Mouse (Mus musculus) yolk sac, embryonic 10.5 days (tissue): ENCODE measurements around the gene Fam57a.

Experiments
- DNase-seq: peaks from one replicate; pipeline ENCODE4 v3.0.0-alpha.2; 2017; ENCODE audit warnings: low spot score

Fam57a gene

DNA sequence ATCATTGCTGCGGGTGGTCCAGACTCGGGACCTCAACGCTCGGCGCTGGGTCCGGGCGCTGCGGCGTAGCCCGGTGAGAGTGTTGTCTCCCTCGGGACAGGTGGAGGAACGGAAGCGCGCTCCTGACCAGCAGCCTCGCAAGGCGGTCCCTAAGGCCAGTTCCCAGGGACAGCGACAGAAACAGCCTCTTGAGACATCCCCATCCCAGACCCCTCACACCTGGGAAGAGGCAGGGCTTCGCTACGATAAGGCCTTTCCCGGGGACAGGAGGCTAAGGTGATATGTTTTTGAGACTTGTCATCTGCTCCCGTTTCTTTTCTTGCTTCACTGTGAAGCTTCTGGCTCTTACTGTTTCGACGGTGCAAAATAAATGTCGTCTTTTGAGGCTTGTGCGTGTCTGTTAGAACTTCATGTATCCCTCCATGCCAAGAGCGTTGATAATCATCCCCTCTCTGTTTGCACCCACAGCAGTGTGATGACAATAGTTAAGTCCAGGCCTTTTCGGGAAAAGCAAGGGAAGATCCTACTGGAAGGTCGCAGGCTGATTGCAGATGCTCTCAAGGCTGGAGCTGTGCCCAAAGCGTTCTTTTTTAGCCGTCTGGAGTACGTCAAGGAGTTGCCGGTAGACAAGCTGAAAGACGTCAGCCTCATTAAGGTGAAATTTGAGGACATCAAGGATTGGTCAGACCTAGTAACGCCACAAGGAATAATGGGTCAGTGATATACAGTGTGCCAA, 64.5 kb downstream of the Fam57a start:
- DNase-seq, result no peak

DNA sequence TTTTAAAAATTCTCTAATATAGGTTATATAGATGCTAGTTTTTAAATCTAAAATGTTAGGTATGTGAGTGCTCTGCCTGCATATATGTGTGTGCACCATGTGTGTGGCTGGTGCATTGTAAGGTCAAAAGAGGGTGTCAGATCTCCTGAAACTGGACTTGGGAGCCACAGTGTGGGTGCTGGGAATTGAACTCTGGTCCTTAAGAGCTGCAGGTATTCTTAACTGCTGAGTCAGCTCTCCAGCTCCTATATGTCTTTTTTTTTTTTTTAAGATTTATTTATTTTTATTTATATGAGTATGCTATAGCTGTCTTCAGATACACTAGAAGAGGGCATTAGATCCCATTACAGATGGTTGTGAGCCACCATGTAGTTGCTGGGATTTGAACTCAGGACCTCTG, 67.0 kb downstream of the Fam57a start:
- DNase-seq, result no peak

DNA sequence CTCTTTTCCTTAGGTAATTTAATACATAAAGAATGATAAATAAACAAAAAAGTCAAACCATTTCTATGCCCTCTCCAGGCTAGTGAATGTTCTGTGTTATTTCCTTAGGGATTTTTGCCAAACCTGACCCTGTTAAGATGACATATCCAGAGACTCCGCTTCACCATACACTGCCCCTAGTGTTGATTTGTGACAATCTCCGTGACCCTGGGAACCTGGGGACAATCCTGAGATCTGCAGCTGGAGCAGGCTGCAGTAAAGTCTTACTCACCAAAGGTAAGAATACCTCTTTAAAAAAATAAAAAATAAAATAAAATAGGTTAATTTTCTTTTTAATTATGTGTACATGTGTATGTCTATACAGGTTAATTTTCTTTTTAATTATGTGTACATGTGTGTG, 67.8 kb downstream of the Fam57a start:
- DNase-seq, result no peak

DNA sequence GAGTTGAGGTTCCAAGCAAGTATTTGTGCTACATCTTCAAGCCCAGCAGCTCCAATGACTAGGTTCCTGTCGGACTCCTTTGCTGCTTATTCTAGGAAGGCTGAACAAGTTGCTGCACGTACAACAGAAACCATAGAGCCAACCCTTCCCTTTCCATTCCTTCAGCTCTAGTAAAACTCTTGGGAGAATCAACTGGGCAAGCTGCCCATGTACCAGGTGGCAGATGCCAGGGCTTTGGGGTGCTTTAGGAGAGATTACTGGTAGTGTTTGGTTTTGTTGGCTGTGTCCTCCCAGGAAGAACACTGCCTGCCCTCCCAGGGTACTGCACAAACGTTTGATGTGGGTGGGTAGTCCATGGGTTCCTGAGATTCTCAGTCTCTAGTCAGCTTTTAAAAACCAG, 72.6 kb downstream of the Fam57a start:
- DNase-seq, result no peak

DNA sequence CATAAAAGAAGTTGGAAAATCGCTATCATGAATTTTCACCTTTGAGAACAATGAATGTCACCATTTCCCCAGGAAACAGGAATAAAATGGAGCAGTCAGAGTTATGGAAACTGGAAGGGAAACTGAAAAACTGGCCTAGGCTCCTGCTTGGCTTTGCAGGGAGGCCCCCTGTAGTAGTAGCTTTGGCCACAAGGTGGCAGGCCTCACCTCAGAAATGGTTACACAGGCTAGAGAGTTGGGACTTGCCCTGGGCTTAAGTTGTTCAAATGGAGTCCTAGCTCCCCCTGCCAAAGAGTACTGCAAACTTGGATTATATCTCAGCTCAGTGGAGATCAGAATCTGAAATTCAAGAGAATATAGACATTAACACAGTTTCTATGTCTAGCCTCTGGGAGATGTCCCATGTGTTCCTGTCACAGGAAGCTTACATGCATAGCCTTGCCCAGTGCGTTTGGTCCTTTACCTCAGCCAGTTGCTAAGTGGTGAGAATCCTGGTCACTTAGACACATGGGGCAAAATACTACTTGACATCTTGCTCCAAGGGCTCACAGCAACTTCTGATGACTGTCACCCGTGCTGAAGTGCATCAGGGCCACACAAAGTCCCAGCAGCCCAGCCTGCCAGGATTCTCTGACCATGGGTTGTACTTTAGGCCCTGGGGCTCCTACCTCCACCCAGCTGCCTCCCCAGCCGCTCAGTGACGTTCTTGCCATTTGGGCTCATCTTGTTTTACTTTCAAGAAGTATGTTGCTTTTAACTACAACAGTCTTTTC, 73.9 kb downstream of the Fam57a start:
- DNase-seq, result peak; percentile 74

DNA sequence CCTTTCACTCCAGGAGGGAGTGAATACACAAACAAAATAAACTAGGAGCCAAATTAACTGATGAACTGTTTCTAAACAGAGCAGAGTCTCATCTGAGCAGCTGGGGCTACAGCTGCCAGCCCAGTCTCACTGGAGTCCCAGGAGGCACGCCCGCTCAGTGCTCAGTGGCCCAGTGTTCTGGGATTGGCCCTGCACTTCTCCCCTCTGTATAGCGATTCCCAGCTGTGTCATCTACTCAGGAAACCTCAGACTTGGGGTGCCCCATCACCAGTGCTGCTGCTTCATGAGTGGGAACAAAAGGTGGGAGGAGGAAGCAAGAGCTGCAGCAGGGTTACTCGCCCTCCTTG, 74.4 kb downstream of the Fam57a start:
- DNase-seq, result no peak

DNA sequence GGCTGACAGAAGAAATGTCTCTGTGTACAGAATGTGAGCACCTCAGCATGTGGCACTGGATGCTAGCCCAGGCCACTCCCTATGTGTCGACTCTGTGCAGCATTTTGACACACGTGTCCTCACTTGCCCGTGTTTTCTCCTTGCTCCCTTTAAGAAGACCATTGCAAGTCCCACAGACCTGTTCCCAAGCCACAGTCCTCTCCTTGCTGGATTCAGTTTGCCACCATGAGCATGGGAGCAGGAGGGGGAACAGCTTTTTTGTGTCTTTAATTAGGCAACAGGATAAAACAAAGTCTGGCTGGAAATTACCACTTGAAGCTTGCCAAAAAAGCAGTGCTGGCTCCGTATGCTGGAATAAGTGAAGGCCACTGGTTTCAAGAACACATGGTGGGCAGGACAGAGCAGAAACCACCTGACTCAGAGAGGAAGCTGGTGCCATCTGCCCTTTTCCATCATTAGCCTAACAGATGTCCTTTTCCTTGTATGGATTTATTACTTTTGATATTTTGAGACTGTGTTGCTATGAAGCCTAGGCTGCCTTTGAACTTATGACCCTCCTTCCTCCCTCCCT, 76.0 kb downstream of the Fam57a start:
- DNase-seq, result no peak

DNA sequence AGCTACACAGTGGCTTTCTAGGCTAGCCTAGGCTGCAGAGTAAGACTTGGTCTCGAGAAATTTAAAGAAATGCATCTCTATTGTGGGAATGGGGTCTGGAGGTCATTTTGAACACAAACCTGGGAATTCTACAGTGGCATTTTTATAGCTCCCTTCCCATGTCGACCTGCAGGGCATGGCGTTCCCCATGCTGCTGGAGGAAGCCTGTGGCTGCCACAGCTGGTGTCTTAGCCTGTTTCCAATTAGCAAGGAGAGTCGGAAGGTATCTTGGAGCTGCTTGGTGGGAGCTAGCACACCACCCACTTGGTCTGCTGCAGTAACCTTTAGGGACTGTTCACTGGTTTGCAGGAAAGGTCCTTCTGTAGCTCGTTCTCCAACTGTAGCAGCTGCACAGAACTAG, 76.7 kb downstream of the Fam57a start:
- DNase-seq, result no peak

DNA sequence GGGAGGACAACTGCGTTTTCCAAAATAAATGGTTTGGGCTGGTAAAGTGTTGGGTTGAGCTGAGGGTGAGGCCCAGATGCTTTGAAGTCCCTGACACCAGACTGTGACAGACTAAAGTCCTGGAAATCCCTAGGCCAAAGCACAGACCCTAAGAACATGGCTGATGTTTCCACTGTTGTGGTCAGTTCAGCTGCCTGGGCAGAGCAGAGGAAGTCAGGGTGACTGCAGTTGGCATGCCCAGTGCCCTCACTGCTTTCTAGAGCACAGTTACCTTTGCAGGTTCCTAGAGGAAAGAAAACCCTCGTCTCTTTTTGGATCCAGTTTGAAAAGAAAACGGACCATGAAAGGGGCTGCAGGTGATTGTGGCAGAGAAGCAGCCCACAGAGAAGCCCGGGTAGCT, 77.9 kb downstream of the Fam57a start:
- no peak for DNase-seq

DNA sequence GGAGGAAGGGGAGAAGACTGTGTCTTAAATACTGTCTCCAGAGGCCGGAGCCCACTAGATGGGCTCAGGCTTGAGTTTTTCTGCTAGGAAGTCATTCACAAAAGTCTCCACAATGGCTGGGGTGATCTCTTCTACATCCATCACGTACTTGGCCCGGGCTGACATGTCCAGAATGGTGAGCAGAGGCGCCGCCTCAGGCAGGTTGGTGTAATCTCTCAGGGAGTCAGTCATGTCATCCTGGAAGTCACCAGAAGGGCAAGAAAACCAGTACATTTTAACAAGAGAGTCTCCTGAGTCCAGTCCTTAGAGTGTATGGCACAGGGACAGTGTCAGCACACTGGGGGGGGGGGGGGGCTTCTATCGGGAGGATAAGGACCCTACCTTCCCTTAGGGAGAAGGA, 79.0 kb downstream of the Fam57a start:
- no peak for DNase-seq

DNA sequence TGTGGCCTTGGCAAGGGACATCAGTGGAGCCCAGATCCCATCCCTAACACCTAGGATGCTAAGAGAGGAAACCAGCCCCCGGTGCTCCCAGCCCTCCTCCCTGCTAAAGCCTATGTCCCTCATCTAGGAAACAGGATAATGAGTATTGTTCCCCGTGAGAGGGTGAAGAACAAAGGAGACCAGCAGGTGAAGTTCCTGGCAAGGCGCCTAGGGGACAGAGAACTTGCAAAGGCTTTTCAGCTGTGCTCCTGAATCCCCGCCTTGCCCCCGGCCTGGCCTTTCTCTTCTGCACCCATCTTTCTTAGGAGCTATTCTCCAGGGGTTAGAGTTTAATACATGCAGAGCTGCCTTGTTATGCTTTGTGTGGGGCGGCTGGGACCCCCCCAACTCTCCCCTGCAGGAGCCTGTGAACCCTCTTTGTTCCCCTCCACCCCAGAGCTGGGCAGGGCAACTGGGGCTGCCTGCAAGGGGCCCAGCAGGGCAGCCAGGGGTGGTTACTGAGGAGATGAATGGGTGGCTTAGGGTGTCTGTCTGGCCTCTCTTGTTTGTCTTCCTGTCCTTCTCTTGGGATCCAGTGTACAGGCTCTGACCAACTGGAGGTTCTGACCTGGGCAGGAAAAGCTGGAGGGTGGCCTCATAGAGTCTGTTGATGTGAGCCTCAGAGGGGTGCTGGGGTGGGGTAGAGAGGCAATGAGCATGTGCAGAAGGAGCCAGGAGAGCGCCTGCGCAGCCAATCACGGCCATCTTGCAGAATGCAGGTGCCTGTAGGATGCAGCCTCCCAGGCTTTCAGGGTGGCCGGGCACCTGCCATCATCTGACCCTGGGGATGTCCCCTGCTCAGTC, 81.0 kb downstream of the Fam57a start:
- DNase-seq, result no peak

DNA sequence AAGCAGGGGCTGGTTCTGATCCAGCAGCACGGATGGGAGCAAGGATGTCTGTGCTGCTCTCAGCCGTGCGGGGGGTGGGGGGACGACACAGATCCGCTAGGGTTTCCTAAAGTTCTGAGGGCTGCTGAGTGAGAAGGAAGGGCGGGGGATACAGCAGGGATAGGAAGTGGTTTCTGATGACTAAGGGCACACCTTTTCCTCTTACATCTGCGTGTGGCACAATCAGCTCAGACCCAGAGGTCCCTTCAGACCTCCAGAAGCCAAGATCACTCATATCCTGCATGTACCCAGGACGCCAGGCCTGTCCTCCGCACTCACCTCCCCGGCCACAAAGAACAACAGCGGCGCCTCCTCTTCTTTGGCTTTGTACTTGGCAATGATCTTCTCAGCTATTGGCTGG, 81.8 kb downstream of the Fam57a start:
- DNase-seq, result no peak

DNA sequence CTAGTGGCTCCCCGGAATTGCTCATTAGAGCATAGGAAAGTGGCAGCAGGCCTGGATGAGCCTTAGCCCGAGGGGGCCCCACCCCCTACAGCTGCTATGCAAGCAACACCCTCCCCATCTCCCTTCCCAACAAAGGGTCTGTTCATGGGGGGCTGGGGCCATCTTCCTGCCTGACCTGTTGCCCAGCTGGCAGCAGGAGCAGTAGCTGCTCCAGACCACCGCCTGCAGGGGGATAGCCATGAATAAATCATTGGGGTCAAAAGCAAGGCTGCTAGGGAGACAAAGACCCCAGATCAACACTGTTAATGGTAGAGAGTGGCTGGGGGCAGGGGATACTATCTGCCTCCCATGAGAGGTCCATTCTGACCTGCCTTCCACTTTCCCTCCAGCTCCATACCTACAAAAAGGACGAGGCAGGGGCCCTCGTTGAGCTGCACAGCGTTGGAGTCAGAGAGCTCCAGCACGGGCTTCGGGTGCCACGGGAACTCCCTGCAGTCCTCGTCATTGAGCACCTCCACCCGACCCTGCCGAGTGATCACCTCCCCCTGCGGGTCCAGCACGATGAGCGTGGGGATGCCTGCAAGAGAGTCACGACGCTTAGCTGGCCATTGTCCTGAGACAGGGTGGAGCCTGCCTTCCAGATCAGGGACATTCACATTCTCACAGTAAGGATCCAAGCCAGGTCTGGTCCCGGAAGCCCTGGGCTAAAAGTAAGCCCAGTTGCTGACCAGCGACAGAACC, 83.3 kb downstream of the Fam57a start:
- no peak for DNase-seq
